ENCODE assay signal across 13 mouse cellular contexts in the genomic region with DNA sequence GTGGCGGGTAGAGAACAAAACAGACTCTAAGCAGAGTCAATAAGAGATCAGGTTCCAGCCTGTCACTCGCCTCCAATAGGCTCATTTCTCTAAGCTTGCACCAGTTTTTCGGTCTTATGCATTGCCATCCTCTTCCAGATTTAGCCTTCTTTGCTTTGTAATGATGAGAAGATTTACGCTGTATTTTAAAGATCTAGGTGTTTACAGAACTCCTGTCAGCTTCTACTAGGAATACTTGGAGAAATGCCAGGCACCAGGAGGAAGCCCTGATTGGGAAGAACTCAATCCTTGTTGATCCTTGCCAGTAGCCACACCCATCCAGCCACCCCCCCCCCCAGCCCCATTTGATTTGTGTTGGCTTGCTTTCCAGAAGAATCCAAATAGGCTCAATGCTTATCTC.
"Had no signal": no experiment of that assay in that cellular context is flagged by ENCODE, and none has a peak within 500 bp of the region (broad histone marks: within the 10 kb centered on the region; RNA-seq: fewer than 3 reads in every experiment).

No protein-coding gene starts in this region.

- H3K27me3 ChIP-seq: limb, embryonic 13.5 days; liver, embryonic 12.5 days; liver, embryonic 15.5 days had no signal

- H3K36me3 ChIP-seq: limb, embryonic 10.5 days; limb, embryonic 13.5 days; liver, embryonic 12.5 days; liver, embryonic 15.5 days had no signal

- H3K4me3 ChIP-seq: limb, embryonic 10.5 days; limb, embryonic 13.5 days; liver, embryonic 12.5 days; liver, embryonic 15.5 days had no signal

- ATAC-seq: liver, embryonic 12.5 days had no signal

- H3K9ac ChIP-seq: limb, embryonic 13.5 days; liver, embryonic 12.5 days; liver, embryonic 15.5 days had no signal

- DNase-seq: kidney, adult 9 months; kidney, postnatal 10 days; kidney, postnatal 36 days; liver; lung, adult 2 months; midbrain, embryonic 14.5 days; thymus, adult 18-20 months; thymus, postnatal 36 days had no signal

- H3K4me2 ChIP-seq: limb, embryonic 13.5 days; liver, embryonic 12.5 days; liver, embryonic 15.5 days; midbrain, embryonic 11.5 days had no signal

- H3K9me3 ChIP-seq: limb, embryonic 10.5 days; limb, embryonic 13.5 days; liver, embryonic 12.5 days; liver, embryonic 15.5 days had no signal

- H3K4me1 ChIP-seq: limb, embryonic 10.5 days; limb, embryonic 13.5 days; liver, embryonic 12.5 days; liver, embryonic 15.5 days had no signal

- H3K27ac ChIP-seq: limb, embryonic 10.5 days; limb, embryonic 13.5 days; liver, embryonic 12.5 days; liver, embryonic 15.5 days had no signal
